Mouse (Mus musculus) CH12.LX (cell line): ENCODE measurements around the gene Sv2b. TPM values are rescaled to one million over a fixed set of nuclear protein-coding genes. Genes with fewer than 3 reads are reported as not detected.

Source experiments
- DNase-seq: peaks from one replicate; pipeline ENCODE4 v3.0.0-alpha.2; 2013; ENCODE audit errors: extremely low read depth
- H3K27ac ChIP-seq: 2 replicates; pipeline ENCODE4 v1.5.1; 2012; ENCODE audit warnings: low read depth, mild to moderate bottlenecking, control low read depth, moderate library complexity; ENCODE audit not compliant: insufficient read depth
- H3K27me3 ChIP-seq: replicated peaks from 2 replicates; pipeline ENCODE3; 2012; ENCODE audit warnings: inconsistent platforms
- H3K36me3 ChIP-seq, 2 experiments: replicated peaks in 1 of 2; 2 replicates each; pipeline versions ENCODE3 to v1.6.1; 2012; ENCODE audit warnings: inconsistent platforms in 1 of 2, low read length in 1 of 2, mild to moderate bottlenecking in 1 of 2, mixed read lengths in 1 of 2, moderate library complexity in 1 of 2; ENCODE audit not compliant: control insufficient read depth in 1 of 2, insufficient read depth in 1 of 2
- H3K4me1 ChIP-seq, 2 experiments: 2 replicates each; pipeline ENCODE4 v1.6.1; 2012; ENCODE audit warnings: inconsistent platforms in 1 of 2, moderate library complexity in 1 of 2; ENCODE audit not compliant: insufficient read depth in 2 of 2, control insufficient read depth in 1 of 2
- H3K4me2 ChIP-seq: 2 replicates; pipeline ENCODE4 v1.6.1; 2012; ENCODE audit warnings: low read depth, mild to moderate bottlenecking, control low read depth; ENCODE audit not compliant: poor library complexity, insufficient read depth, severe bottlenecking
- H3K4me3 ChIP-seq, 3 experiments: fragments of 150-350 bp in 1 of 3; sonication (generic) in 1 of 3; replicated peaks in 1 of 3; 2 replicates each; pipeline versions ENCODE3 to v1.5.1; 2011 to 2012; ENCODE audit warnings: low read depth in 2 of 3, low read length in 2 of 3, mild to moderate bottlenecking in 2 of 3, moderate library complexity in 2 of 3, control low read depth in 1 of 3, improper control_type of control experiment in 1 of 3, inconsistent platforms in 1 of 3, mixed read lengths in 1 of 3; ENCODE audit not compliant: poor library complexity in 1 of 3
- H3K79me2 ChIP-seq: replicated peaks from 2 replicates; pipeline ENCODE4 v1.6.1; 2012; ENCODE audit warnings: mild to moderate bottlenecking, moderate library complexity; ENCODE audit not compliant: control insufficient read depth, poor library complexity, insufficient read depth, severe bottlenecking; ENCODE audit errors: extremely low read depth
- H3K9ac ChIP-seq: 2 replicates; pipeline ENCODE4 v1.6.1; 2012; ENCODE audit warnings: low read depth, mild to moderate bottlenecking, control low read depth, moderate library complexity; ENCODE audit not compliant: insufficient read depth
- H3K9me3 ChIP-seq: replicated peaks from 2 replicates; pipeline ENCODE3; 2012; ENCODE audit warnings: low read length, inconsistent platforms, mixed read lengths
- BHLHE40 ChIP-seq: IDR thresholded peaks from 2 replicates; pipeline ENCODE4 v1.6.1; 2011; ENCODE audit warnings: mild to moderate bottlenecking, low read depth, low read length, improper control_type of control experiment
- CTCF ChIP-seq, 2 experiments: IDR thresholded peaks in 1 of 2; conservative IDR thresholded peaks in 1 of 2; 2 replicates each; pipeline ENCODE4 v1.5.1; 2011 to 2012; ENCODE audit warnings: low read depth in 2 of 2, low read length in 2 of 2, improper control_type of control experiment in 1 of 2, inconsistent platforms in 1 of 2, mild to moderate bottlenecking in 1 of 2, moderate library complexity in 1 of 2
- E2F4 ChIP-seq: IDR thresholded peaks from 2 replicates; pipeline ENCODE4 v1.6.1; 2011; ENCODE audit warnings: low read depth, low read length, improper control_type of control experiment; ENCODE audit not compliant: insufficient replicate concordance
- ETS1 ChIP-seq: conservative IDR thresholded peaks from 2 replicates; pipeline ENCODE4 v1.6.1; 2012; ENCODE audit warnings: low read depth, mild to moderate bottlenecking, inconsistent platforms, low read length, improper control_type of control experiment, moderate library complexity
- GABPA ChIP-seq: IDR thresholded peaks from 2 replicates; pipeline ENCODE4 v1.6.1; 2012; ENCODE audit warnings: low read depth, low read length, improper control_type of control experiment, inconsistent platforms; ENCODE audit not compliant: insufficient replicate concordance
- KAT2A ChIP-seq: IDR thresholded peaks from 2 replicates; pipeline ENCODE4 v1.6.1; 2012; ENCODE audit warnings: low read length, improper control_type of control experiment, inconsistent platforms; ENCODE audit not compliant: insufficient replicate concordance
- MAFK ChIP-seq: IDR thresholded peaks from 2 replicates; pipeline ENCODE4 v1.6.1; 2011; ENCODE audit warnings: low read length, improper control_type of control experiment; ENCODE audit not compliant: insufficient replicate concordance
- MAX ChIP-seq: IDR thresholded peaks from 2 replicates; pipeline ENCODE4 v1.6.1; 2011; ENCODE audit warnings: low read length, improper control_type of control experiment
- MAZ ChIP-seq: IDR thresholded peaks from 2 replicates; pipeline ENCODE4 v1.6.1; 2012; ENCODE audit warnings: low read depth, mild to moderate bottlenecking, inconsistent platforms, low read length, improper control_type of control experiment, moderate library complexity
- MEF2A ChIP-seq: IDR thresholded peaks from 2 replicates; pipeline ENCODE4 v1.6.1; 2014; ENCODE audit warnings: low read depth, mild to moderate bottlenecking, inconsistent platforms, low read length, improper control_type of control experiment, borderline replicate concordance
- MXI1 ChIP-seq: IDR thresholded peaks from 2 replicates; pipeline ENCODE4 v1.6.1; 2011; ENCODE audit warnings: mild to moderate bottlenecking, low read depth, low read length, improper control_type of control experiment
- MYC ChIP-seq: IDR thresholded peaks from 2 replicates; pipeline ENCODE4 v1.6.1; 2011; ENCODE audit warnings: low read depth, mild to moderate bottlenecking, improper control_type of control experiment, low read length
- NRF1 ChIP-seq: IDR thresholded peaks from 2 replicates; pipeline ENCODE4 v1.6.1; 2014; ENCODE audit warnings: low read depth, mild to moderate bottlenecking, inconsistent platforms, low read length, improper control_type of control experiment, moderate library complexity
- PAX5 ChIP-seq: IDR thresholded peaks from 2 replicates; pipeline ENCODE4 v1.6.1; 2012; ENCODE audit warnings: low read length, inconsistent platforms, mixed read lengths
- POLR2A ChIP-seq: IDR thresholded peaks from 2 replicates; pipeline ENCODE4 v1.6.1; 2011; ENCODE audit warnings: low read depth, mild to moderate bottlenecking, improper control_type of control experiment, low read length
- POLR2AphosphoS2 ChIP-seq: IDR thresholded peaks from 2 replicates; pipeline ENCODE4 v1.6.1; 2011; ENCODE audit warnings: low read depth, low read length, improper control_type of control experiment
- RAD21 ChIP-seq: IDR thresholded peaks from 2 replicates; pipeline ENCODE4 v1.6.1; 2011; ENCODE audit warnings: low read depth, mild to moderate bottlenecking, low read length, improper control_type of control experiment, moderate library complexity
- SIN3A ChIP-seq: IDR thresholded peaks from 2 replicates; pipeline ENCODE4 v1.6.1; 2012; ENCODE audit warnings: low read length, improper control_type of control experiment, inconsistent platforms
- TBP ChIP-seq: conservative IDR thresholded peaks from 2 replicates; pipeline ENCODE4 v1.6.1; 2011; ENCODE audit warnings: low read depth, low read length, improper control_type of control experiment
- TCF12 ChIP-seq: IDR thresholded peaks from 2 replicates; pipeline ENCODE4 v1.6.1; 2014; ENCODE audit warnings: low read depth, mild to moderate bottlenecking, inconsistent platforms, low read length, improper control_type of control experiment
- UBTF ChIP-seq: IDR thresholded peaks from 2 replicates; pipeline ENCODE4 v1.6.1; 2012; ENCODE audit warnings: low read depth, mild to moderate bottlenecking, inconsistent platforms, low read length, improper control_type of control experiment, moderate library complexity
- USF1 ChIP-seq: IDR thresholded peaks from 2 replicates; pipeline ENCODE4 v1.6.1; 2014; ENCODE audit warnings: low read depth, mild to moderate bottlenecking, inconsistent platforms, low read length, improper control_type of control experiment
- USF2 ChIP-seq: conservative IDR thresholded peaks from 2 replicates; pipeline ENCODE4 v1.6.1; 2011; ENCODE audit warnings: low read depth, low read length, improper control_type of control experiment
- ZC3H11A ChIP-seq: IDR thresholded peaks from 2 replicates; pipeline ENCODE4 v1.6.1; 2012; ENCODE audit warnings: low read depth, mild to moderate bottlenecking, inconsistent platforms, low read length, improper control_type of control experiment
- ZKSCAN1 ChIP-seq: IDR thresholded peaks from 2 replicates; pipeline ENCODE4 v1.6.1; 2012; ENCODE audit warnings: low read depth, inconsistent platforms, low read length, improper control_type of control experiment, borderline replicate concordance
- ZNF384 ChIP-seq: IDR thresholded peaks from 2 replicates; pipeline ENCODE4 v1.6.1; 2012; ENCODE audit warnings: low read depth, low read length, improper control_type of control experiment, inconsistent platforms
- dilution Hi-C: fragments of 300-500 bp; cut with MboI; formaldehyde crosslinking; loops from 2 replicates; pipeline ENCODE4 v1.14.3; 2020; ENCODE audit warnings: low sequenced_read_pairs; ENCODE audit not compliant: extremely low pct_unique_long_range_greater_than_20kb, extremely low pct_ligation_motif_present
- in situ Hi-C: fragments of 300-500 bp; cut with MboI; formaldehyde crosslinking; loops from 3 replicates; pipeline ENCODE4 v1.14.3; 2019; ENCODE audit warnings: low sequenced_read_pairs, low pct_ligation_motif_present, low pct_unique_long_range_greater_than_20kb, mixed read lengths
- polyA plus RNA-seq: library from polyadenylated mRNA; unstranded; fragments of >175 nt; gene quantifications from 2 replicates; pipeline ENCODE4 v1.2.1, GENCODE M21; 2012; ENCODE audit warnings: low read depth; ENCODE audit not compliant: insufficient read length
- total RNA-seq, 2 experiments: library from RNA; depleted of rRNA; stranded (reverse); fragments of 300-350 nt in 1 of 2; fragments of >200 nt in 1 of 2; gene quantifications; 2 replicates each; pipeline ENCODE4 v1.2.3; 2012 to 2014

The Sv2b gene
- total and polyA plus RNA-seq, 3 experiments, result 0.04 TPM; not detected in 2

DNA sequence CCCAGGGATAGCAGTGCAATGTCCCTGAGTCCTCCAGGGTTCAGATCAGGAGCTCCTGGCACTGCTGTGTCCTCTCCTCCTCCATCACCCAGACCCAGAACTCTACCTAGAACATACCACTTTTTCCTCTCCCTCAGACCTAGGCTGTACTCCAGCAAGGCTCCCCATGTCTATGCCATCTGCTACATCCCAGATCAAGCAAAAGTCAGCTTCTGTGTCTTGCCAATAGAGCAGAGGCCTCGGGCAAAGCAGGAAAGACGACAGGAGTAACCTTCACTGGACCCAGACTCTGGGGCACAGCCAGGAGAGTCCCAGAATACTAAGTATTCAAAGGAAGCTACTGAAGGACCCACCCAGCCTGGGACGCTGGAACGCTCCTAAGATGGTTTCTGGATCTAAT is 9.8 kb downstream of the Sv2b start:
- in situ Hi-C loops (no loop called here), dilution Hi-C loops (no loop called here)
- Histone ChIP-seq H3K9me3 (no peaks in the 10 kb centered on the region), H3K4me2 (no peak overlapping the region), H3K27me3 (no peaks in the 10 kb centered on the region), H3K36me3 (no peaks in the 10 kb centered on the region), H3K9ac (no peak overlapping the region), H3K79me2 (no peaks in the 10 kb centered on the region), H3K27ac (no peak overlapping the region), H3K4me1 (peaks cover 3 to 18% of the 10 kb centered on the region in 2 experiments), H3K4me3 (no peak overlapping the region)
- DNase-seq, result no peak
- TF ChIP-seq CTCF (conservative IDR thresholded peaks at IDR 0.05 in 1 of 2, IDR thresholded peaks at IDR 0.05 in 1 of 2; ENCODE audit: low read depth in 2 of 2, low read length in 2 of 2) (no peak), ZC3H11A (no peak)

DNA sequence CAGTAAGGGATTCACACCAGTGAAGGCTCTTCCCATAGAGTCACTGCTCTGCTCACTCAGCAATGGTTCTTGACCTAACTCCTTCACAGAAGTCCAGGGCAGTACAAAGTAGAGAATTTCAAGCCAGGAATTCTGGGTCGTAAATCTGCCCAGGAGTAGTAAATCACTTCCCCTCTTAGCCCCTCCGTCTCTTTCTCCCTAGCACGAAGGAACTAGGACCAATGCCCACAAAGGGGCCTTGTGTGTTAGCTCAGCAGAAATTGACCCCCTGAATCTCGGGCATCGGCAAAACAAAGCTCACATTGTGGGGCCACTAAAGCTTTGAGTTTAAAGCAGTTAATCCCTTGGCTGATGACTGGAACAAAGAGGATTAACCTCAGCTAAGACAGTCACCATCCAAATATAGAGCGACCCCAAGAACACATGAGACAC is 12.4 kb downstream of the Sv2b start:
- H3K4me2 ChIP-seq, result no peak overlapping the region
- no peaks in the 10 kb centered on the region for H3K9me3 ChIP-seq
- H3K36me3 ChIP-seq, result no peaks in the 10 kb centered on the region
- H3K4me1 ChIP-seq, result peaks cover 3 to 18% of the 10 kb centered on the region in 2 experiments
- H3K27me3 ChIP-seq, result no peaks in the 10 kb centered on the region
- TF ChIP-seq POLR2AphosphoS2 (no peak), MYC (no peak), MAZ (no peak), ZKSCAN1 (no peak), PAX5 (no peak), KAT2A (no peak), SIN3A (no peak), ZNF384 (no peak), MAX (no peak), BHLHE40 (no peak), USF2 (no peak), POLR2A (no peak), USF1 (no peak), TBP (no peak)
- dilution Hi-C loops, result no loop called here
- no peak overlapping the region for H3K4me3 ChIP-seq
- no peak for DNase-seq
- in situ Hi-C loops, result no loop called here
- no peaks in the 10 kb centered on the region for H3K79me2 ChIP-seq
- no peak overlapping the region for H3K27ac ChIP-seq
- no peak overlapping the region for H3K9ac ChIP-seq

DNA sequence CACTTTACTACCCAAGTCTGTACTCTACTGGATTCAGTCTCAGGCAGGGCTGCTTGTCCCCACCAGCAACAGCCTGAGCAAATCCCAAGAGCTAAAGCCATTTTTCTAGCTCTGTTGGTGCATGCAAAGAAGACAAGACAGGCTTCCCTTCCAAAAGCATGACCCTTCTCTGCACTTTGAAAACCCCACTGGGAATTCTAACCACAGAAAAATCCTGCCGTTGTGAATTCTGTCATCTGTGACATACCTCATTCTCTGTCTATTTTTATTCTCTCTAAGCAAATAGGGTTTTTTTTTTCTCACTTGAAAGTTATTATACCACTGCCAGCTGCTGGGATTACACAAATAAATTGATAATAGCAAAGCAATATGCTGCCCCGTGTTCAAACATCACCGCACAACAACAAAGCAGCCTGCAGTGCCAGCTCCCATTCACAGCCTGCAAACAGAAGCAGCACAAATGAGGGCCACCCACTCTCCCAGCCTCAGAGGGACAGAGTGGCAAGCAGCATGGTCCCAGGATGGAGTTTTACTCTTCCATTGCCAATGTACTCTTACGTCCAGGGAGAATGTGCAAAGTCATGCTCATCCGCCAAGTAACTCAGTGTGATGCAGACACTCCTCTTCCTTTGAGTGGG is 13.7 kb downstream of the Sv2b start:
- dilution Hi-C loops (no loop called here), in situ Hi-C loops (no loop called here)
- Histone ChIP-seq H3K4me1 (peaks cover 3 to 22% of the 10 kb centered on the region in 2 experiments), H3K4me2 (no peak overlapping the region; the same call in 1 of the 2 replicates), H3K27ac (no peak overlapping the region), H3K27me3 (no peaks in the 10 kb centered on the region), H3K79me2 (no peaks in the 10 kb centered on the region), H3K4me3 (no peak overlapping the region), H3K9me3 (no peaks in the 10 kb centered on the region), H3K36me3 (no peaks in the 10 kb centered on the region), H3K9ac (no peak overlapping the region)
- peak; percentile 55 for DNase-seq
- TF ChIP-seq RAD21 (no peak), MXI1 (no peak), KAT2A (no peak), GABPA (no peak), ZKSCAN1 (no peak), MEF2A (0 out of 2 replicates have a peak, but pooled peaks have one; percentile 40), USF2 (no peak), NRF1 (no peak), PAX5 (no peak), UBTF (no peak), E2F4 (no peak), ETS1 (peak; percentile 47; the same call in 1 of the 2 replicates), TCF12 (no peak), ZNF384 (peak; percentile 58; the same call in 1 of the 2 replicates), MAFK (0 out of 2 replicates have a peak, but pooled peaks have one; percentile 21), ZC3H11A (no peak)
